Mouse (Mus musculus) forebrain, embryonic 11.5 days (tissue): ENCODE measurements around the gene Ccdc174. TPM values are rescaled to one million over a fixed set of nuclear protein-coding genes. Genes with fewer than 3 reads are reported as not detected.
A peak's percentile ranks its signal among the peaks of the same experiment; 100 is the strongest.
"Not testable (repeated sequence)": the region's sequence is repeated elsewhere in the genome, so short reads cannot be mapped to it uniquely, and the experiment has no call there.

Experiments used
- ATAC-seq: fragments of 200-750 bp; cut with Nextera tagmentation; replicated peaks from 2 replicates; pipeline ENCODE4 v1.8.0; 2017; ENCODE audit warnings: moderate TSS enrichment; ENCODE audit not compliant: low FRiP score
- DNase-seq: peaks from one replicate; pipeline ENCODE4 v3.0.0-alpha.2; 2017; ENCODE audit warnings: low spot score
- H3K27ac ChIP-seq: fragments of 300-500 bp; sonication (generic); 2 replicates; pipeline ENCODE4 v1.5.1; 2014; ENCODE audit warnings: low read depth, low read length
- H3K27me3 ChIP-seq: fragments of 300-500 bp; sonication (generic); 2 replicates; pipeline ENCODE4 v1.6.1; 2014; ENCODE audit warnings: mild to moderate bottlenecking, low read length, mixed read lengths; ENCODE audit not compliant: control insufficient read depth, insufficient read depth
- H3K36me3 ChIP-seq: fragments of 300-500 bp; sonication (generic); 2 replicates; pipeline ENCODE4 v1.6.1; 2014; ENCODE audit warnings: mild to moderate bottlenecking, low read length, moderate library complexity, mixed read lengths; ENCODE audit not compliant: control insufficient read depth, insufficient read depth
- H3K4me1 ChIP-seq: fragments of 300-500 bp; sonication (generic); replicated peaks from 2 replicates; pipeline ENCODE4 v1.6.1; 2014; ENCODE audit warnings: low read length, mixed read lengths; ENCODE audit not compliant: control insufficient read depth, insufficient read depth
- H3K4me2 ChIP-seq: fragments of 300-500 bp; sonication (generic); 2 replicates; pipeline ENCODE4 v1.6.1; 2014; ENCODE audit warnings: low read depth, mild to moderate bottlenecking, low read length, moderate library complexity, mixed read lengths; ENCODE audit not compliant: severe bottlenecking
- H3K4me3 ChIP-seq: fragments of 300-500 bp; sonication (generic); 2 replicates; pipeline ENCODE4 v1.5.1; 2014; ENCODE audit warnings: low read depth, low read length
- H3K9ac ChIP-seq: fragments of 300-500 bp; sonication (generic); 2 replicates; pipeline ENCODE4 v1.6.1; 2014; ENCODE audit warnings: low read length
- H3K9me3 ChIP-seq: fragments of 300-500 bp; sonication (generic); 2 replicates; pipeline ENCODE4 v1.6.1; 2016; ENCODE audit warnings: low read length, mixed read lengths; ENCODE audit not compliant: control insufficient read depth
- WGBS: fragments of 180-500 bp; shearing (Covaris S2); extraction: QIAGEN DNeasy Blood & Tissue Kit; methylation state at CpG from one replicate; pipeline ENCODE4 v1.1.7; 2014; 5-methylcytosine and 5-hydroxymethylcytosine counted together
- polyA plus RNA-seq: library from polyadenylated mRNA; unstranded; fragments of >200 nt; fragmentation: Nextera tagmentation; extraction: Ambion mirVana; gene quantifications from 2 replicates; pipeline ENCODE4 v1.2.1, GENCODE M21; 2014

Ccdc174 gene
- polyA plus RNA-seq, 1 experiment from 2014 or later: 47.7 TPM

- Histone ChIP-seq H3K36me3 (peaks cover 8% of the 10 kb centered on the region; the same call in 1 of the 2 replicates), H3K9me3 (no peaks in the 10 kb centered on the region), H3K4me2 (no peak overlapping the region), H3K4me1 (no peaks in the 10 kb centered on the region), H3K27ac (no peak overlapping the region), H3K9ac (no peak overlapping the region), H3K27me3 (no peaks in the 10 kb centered on the region), H3K4me3 (no peak overlapping the region)
- WGBS: 94% methylated on average over 3 of the region's 3 CpGs
- no peak for ATAC-seq
- DNase-seq: no peak
Observed at GRCm38 (mm10) chr6:91896783-91897182, 18.9 kb downstream of the Ccdc174 start.

- peak; percentile 85 for DNase-seq
- Histone ChIP-seq H3K36me3 (no peaks in the 10 kb centered on the region; the same call in 1 of the 2 replicates), H3K27me3 (no peaks in the 10 kb centered on the region), H3K27ac (no peak overlapping the region), H3K4me3 (no peak overlapping the region), H3K4me2 (no peak overlapping the region), H3K9me3 (no peaks in the 10 kb centered on the region), H3K4me1 (no peaks in the 10 kb centered on the region), H3K9ac (no peak overlapping the region)
- 38% methylated on average over 5 of the region's 5 CpGs for WGBS
- ATAC-seq: no peak
Observed at GRCm38 (mm10) chr6:91901505-91901904, 23.7 kb downstream of the Ccdc174 start.

- not testable (repeated sequence) for H3K4me1 ChIP-seq, H3K27ac ChIP-seq, H3K36me3 ChIP-seq, H3K27me3 ChIP-seq, ATAC-seq, DNase-seq, H3K4me3 ChIP-seq, H3K4me2 ChIP-seq, H3K9me3 ChIP-seq, H3K9ac ChIP-seq
- 90% methylated on average over 2 of the region's 2 CpGs for whole genome bisulfite sequencing
Observed at GRCm38 (mm10) chr6:91902509-91902908, 24.7 kb downstream of the Ccdc174 start, which contains the start of gene 4930590J08Rik. Gene 4930590J08Rik, plus strand, starts transcription at chr6:91902809.

- Histone ChIP-seq H3K4me1 (no peaks in the 10 kb centered on the region), H3K4me2 (no peak overlapping the region), H3K27me3 (no peaks in the 10 kb centered on the region), H3K9me3 (no peaks in the 10 kb centered on the region), H3K27ac (no peak overlapping the region), H3K36me3 (no peaks in the 10 kb centered on the region), H3K9ac (no peak overlapping the region), H3K4me3 (no peak overlapping the region)
- DNase-seq (no peak), ATAC-seq (no peak)
- 86% methylated on average over 10 of the region's 10 CpGs for WGBS
Observed at GRCm38 (mm10) chr6:91914011-91914410, 36.2 kb downstream of the Ccdc174 start.

GRCm38 (mm10) chr6:91917286-91917685, 39.4 kb downstream of the Ccdc174 start:
- ATAC-seq (no peak), DNase-seq (no peak)
- H3K9me3 ChIP-seq: no peaks in the 10 kb centered on the region
- H3K27me3 ChIP-seq: no peaks in the 10 kb centered on the region
- H3K4me3 ChIP-seq: no peak overlapping the region
- H3K4me2 ChIP-seq: no peak overlapping the region
- H3K9ac ChIP-seq: no peak overlapping the region
- no peak overlapping the region for H3K27ac ChIP-seq
- H3K4me1 ChIP-seq: no peaks in the 10 kb centered on the region
- H3K36me3 ChIP-seq: no peaks in the 10 kb centered on the region
- 68% methylated on average over 4 of the region's 4 CpGs for WGBS

GRCm38 (mm10) chr6:91917716-91918115, 39.9 kb downstream of the Ccdc174 start:
- no peaks in the 10 kb centered on the region for H3K27me3 ChIP-seq
- no peak overlapping the region for H3K4me2 ChIP-seq
- no peaks in the 10 kb centered on the region for H3K9me3 ChIP-seq
- H3K4me3 ChIP-seq: no peak overlapping the region
- H3K9ac ChIP-seq: no peak overlapping the region
- H3K27ac ChIP-seq: no peak overlapping the region
- DNase-seq: no peak
- no peak for ATAC-seq
- H3K4me1 ChIP-seq: no peaks in the 10 kb centered on the region
- WGBS: 77% methylated on average over 11 of the region's 11 CpGs
- H3K36me3 ChIP-seq: no peaks in the 10 kb centered on the region

GRCm38 (mm10) chr6:91931231-91931630, 53.4 kb downstream of the Ccdc174 start:
- DNase-seq: no peak
- Histone ChIP-seq H3K4me3 (no peak overlapping the region), H3K9ac (no peak overlapping the region), H3K9me3 (no peaks in the 10 kb centered on the region), H3K4me2 (no peak overlapping the region), H3K36me3 (no peaks in the 10 kb centered on the region), H3K4me1 (no peaks in the 10 kb centered on the region), H3K27ac (no peak overlapping the region), H3K27me3 (no peaks in the 10 kb centered on the region)
- WGBS: 88% methylated on average over 5 of the region's 5 CpGs
- no peak for ATAC-seq

GRCm38 (mm10) chr6:91938491-91938890, 60.6 kb downstream of the Ccdc174 start:
- Histone ChIP-seq H3K27me3 (no peaks in the 10 kb centered on the region), H3K27ac (no peak overlapping the region), H3K9me3 (no peaks in the 10 kb centered on the region), H3K4me2 (no peak overlapping the region), H3K4me3 (no peak overlapping the region), H3K9ac (no peak overlapping the region), H3K36me3 (no peaks in the 10 kb centered on the region), H3K4me1 (0 out of 2 replicates have a peak, but pooled peaks cover 1% of the 10 kb centered on the region)
- no peak for DNase-seq
- no peak for ATAC-seq
- WGBS: 54% methylated on average over 4 of the region's 4 CpGs

- Histone ChIP-seq H3K27ac (no peak overlapping the region), H3K9ac (no peak overlapping the region), H3K27me3 (no peaks in the 10 kb centered on the region), H3K36me3 (no peaks in the 10 kb centered on the region), H3K4me3 (no peak overlapping the region), H3K4me2 (no peak overlapping the region), H3K9me3 (no peaks in the 10 kb centered on the region), H3K4me1 (no peaks in the 10 kb centered on the region)
- WGBS: 84% methylated on average over 2 of the region's 2 CpGs
- ATAC-seq: no peak
- no peak for DNase-seq
Observed at GRCm38 (mm10) chr6:91948426-91948825, 70.6 kb downstream of the Ccdc174 start.
